Mouse (Mus musculus): ENCODE data around the gene Sema3d. TPM values are rescaled to one million over a fixed set of nuclear protein-coding genes. Genes with fewer than 3 reads are reported as not detected.
A peak's percentile ranks its signal among the peaks of the same experiment; 100 is the strongest.

Gene Sema3d
- polyA plus RNA-seq, 1 experiment from 2014 or later: 12.4 TPM

DNA sequence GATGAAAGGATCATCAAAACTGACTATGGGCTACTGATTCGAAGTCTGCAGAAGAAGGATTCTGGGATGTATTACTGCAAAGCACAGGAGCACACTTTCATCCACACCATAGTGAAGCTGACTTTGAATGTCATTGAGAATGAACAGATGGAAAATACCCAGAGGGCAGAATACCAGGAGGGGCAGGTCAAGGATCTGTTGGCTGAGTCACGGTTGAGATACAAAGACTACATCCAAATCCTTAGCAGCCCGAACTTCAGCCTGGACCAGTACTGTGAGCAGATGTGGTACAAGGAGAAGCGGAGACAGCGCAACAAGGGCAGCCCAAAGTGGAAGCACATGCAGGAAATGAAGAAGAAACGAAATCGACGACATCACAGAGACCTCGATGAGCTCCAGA lies 201.7 kb downstream of the Sema3d start:
- no peak overlapping the region for H3K4me2 ChIP-seq (ENCODE audit: low read depth, severe bottlenecking)
- no peak overlapping the region for H3K4me3 ChIP-seq (ENCODE audit: low read depth, low read length)
- WGBS: 86% methylated on average over 9 of the region's 9 CpGs
- ATAC-seq (ENCODE audit: insufficient number of reproducible peaks, low FRiP score, low TSS enrichment, low read depth) (no peak), DNase-seq (ENCODE audit: low spot score) (no peak)
- H3K36me3 ChIP-seq (ENCODE audit: control insufficient read depth, insufficient read depth, low read length): no peaks in the 10 kb centered on the region
- no peaks in the 10 kb centered on the region for H3K27me3 ChIP-seq (ENCODE audit: control insufficient read depth, insufficient read depth, low read length)
- H3K9ac ChIP-seq (ENCODE audit: low read length): no peak overlapping the region
- H3K4me1 ChIP-seq (ENCODE audit: control insufficient read depth, insufficient read depth, low read length): no peaks in the 10 kb centered on the region
- no peaks in the 10 kb centered on the region for H3K9me3 ChIP-seq (ENCODE audit: control insufficient read depth, low read length)
- no peak overlapping the region for H3K27ac ChIP-seq (replicated peaks; ENCODE audit: low read depth, low read length)

DNA sequence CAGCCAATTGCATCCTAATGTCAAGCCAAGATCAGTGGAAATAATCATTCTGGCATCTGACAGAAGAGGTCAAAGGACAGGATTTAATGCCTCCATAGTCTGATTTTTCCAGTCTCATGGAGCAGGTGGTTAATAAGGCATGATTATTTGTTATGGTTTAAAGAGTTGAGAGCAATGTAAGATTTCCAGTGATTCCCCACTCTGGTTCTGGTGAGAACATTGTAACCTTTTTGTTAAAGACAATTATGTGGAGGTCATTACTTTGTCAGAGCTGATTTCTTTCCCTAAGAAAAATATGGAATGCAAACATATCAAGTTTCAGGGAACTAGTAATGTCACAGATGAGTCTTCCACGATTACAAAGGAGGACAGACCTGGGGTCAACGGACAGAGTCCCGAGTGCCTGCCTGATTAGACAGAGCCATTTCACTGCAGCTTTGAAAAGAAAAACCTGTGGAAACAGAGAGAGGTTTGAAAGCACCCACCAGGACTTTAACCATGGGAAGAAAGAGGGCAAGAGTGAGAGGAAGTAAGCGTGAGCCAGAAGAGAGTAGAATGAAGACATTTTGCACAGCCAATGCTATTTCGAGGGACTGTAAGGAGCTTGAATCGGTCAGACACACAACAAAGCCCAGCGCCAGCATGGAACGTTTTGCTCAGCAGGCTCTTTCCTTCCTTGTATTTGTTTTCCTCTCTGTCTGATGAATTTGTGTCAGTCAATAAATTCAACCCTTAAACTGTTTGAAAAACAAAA lies 251.2 kb downstream of the Sema3d start:
- peak; percentile 25 for DNase-seq (ENCODE audit: low spot score)
- ATAC-seq (ENCODE audit: insufficient number of reproducible peaks, low FRiP score, low TSS enrichment, low read depth): no peak
- Histone ChIP-seq H3K27ac (replicated peaks; ENCODE audit: low read depth, low read length) (no peak overlapping the region), H3K4me3 (ENCODE audit: low read depth, low read length) (no peak overlapping the region), H3K9ac (ENCODE audit: low read length) (no peak overlapping the region), H3K4me1 (ENCODE audit: control insufficient read depth, insufficient read depth, low read length) (0 out of 2 replicates have a peak, but pooled peaks cover 3% of the 10 kb centered on the region), H3K4me2 (ENCODE audit: low read depth, severe bottlenecking) (no peak overlapping the region), H3K36me3 (ENCODE audit: control insufficient read depth, insufficient read depth, low read length) (no peaks in the 10 kb centered on the region), H3K27me3 (ENCODE audit: control insufficient read depth, insufficient read depth, low read length) (no peaks in the 10 kb centered on the region), H3K9me3 (ENCODE audit: control insufficient read depth, low read length) (no peaks in the 10 kb centered on the region)
- 56% methylated on average over 8 of the region's 8 CpGs for WGBS

DNA sequence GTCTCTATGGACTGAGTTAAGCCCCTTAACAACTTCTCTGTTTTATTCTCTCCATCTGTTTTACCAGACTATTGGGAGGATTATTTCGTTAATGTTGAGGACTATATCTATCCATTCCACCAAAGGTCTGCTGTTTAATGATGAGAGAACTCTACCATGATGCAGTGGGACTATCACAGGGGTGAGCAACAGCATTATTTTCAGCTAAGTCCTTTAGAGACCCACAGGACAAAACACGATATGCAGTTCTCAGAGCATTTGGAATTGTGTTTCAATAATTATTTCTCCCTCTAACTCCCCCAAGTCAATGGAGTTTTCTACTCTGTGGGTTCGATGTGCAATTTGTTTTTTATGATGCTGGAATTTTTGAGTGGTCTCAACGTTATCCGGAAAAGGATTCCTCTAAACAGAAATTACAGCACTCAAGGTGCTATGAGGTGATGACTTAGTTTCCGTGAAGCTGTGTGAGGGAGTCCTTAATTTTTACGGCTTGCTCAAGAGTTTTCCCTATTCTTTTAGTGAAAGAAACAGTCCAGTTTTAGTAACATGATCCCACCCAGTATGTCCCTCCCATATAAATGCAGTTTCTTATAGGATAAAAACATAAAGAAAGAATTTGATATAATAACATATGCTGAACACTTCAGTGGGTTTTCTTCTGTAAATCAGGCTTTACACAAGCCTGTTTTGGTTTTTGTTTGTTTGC lies 254.7 kb downstream of the Sema3d start:
- H3K4me3 ChIP-seq (ENCODE audit: low read depth, low read length): no peak overlapping the region
- 0 out of 2 replicates have a peak, but pooled peaks cover 3% of the 10 kb centered on the region for H3K4me1 ChIP-seq (ENCODE audit: control insufficient read depth, insufficient read depth, low read length)
- H3K27ac ChIP-seq (replicated peaks; ENCODE audit: low read depth, low read length): no peak overlapping the region
- no peaks in the 10 kb centered on the region for H3K27me3 ChIP-seq (ENCODE audit: control insufficient read depth, insufficient read depth, low read length)
- no peak overlapping the region for H3K9ac ChIP-seq (ENCODE audit: low read length)
- no peaks in the 10 kb centered on the region for H3K9me3 ChIP-seq (ENCODE audit: control insufficient read depth, low read length)
- WGBS: 52% methylated on average over 7 of the region's 7 CpGs
- no peak for ATAC-seq (ENCODE audit: insufficient number of reproducible peaks, low FRiP score, low TSS enrichment, low read depth)
- DNase-seq (ENCODE audit: low spot score): no peak
- H3K4me2 ChIP-seq (ENCODE audit: low read depth, severe bottlenecking): no peak overlapping the region
- no peaks in the 10 kb centered on the region for H3K36me3 ChIP-seq (ENCODE audit: control insufficient read depth, insufficient read depth, low read length)
